Mouse (Mus musculus) stomach, postnatal 0 days (tissue): ENCODE results near the gene Aebp1.

Experiments
- CTCF ChIP-seq: IDR thresholded peaks from 2 replicates; pipeline ENCODE4 v1.5.1; 2016; ENCODE audit warnings: antibody characterized with exemption, low read depth, mild to moderate bottlenecking, moderate library complexity
- EP300 ChIP-seq: optimal IDR thresholded peaks from 2 replicates; pipeline ENCODE3; 2016; ENCODE audit warnings: antibody characterized with exemption

GRCm38 (mm10) chr11:5916178-5916548, 54.4 kb downstream of the Aebp1 start:
- TF ChIP-seq CTCF = no peak
- no peak for TF ChIP-seq EP300
